Mouse (Mus musculus) heart, embryonic 12.5 days (tissue): ENCODE results near the gene Gm20521. TPM values are rescaled to one million over a fixed set of nuclear protein-coding genes. Genes with fewer than 3 reads are reported as not detected.
A peak's percentile ranks its signal among the peaks of the same experiment; 100 is the strongest.

Source experiments
- ATAC-seq: fragments of 200-750 bp; cut with Nextera tagmentation; 2 replicates; pipeline ENCODE4 v1.8.0; 2017; ENCODE audit warnings: moderate TSS enrichment, moderate library complexity; ENCODE audit not compliant: insufficient number of reproducible peaks, low FRiP score
- H3K27ac ChIP-seq: fragments of 300-500 bp; sonication (generic); 2 replicates; pipeline ENCODE4 v1.5.1; 2016; ENCODE audit warnings: mild to moderate bottlenecking, moderate library complexity; ENCODE audit not compliant: poor library complexity, severe bottlenecking
- H3K27me3 ChIP-seq: fragments of 300-500 bp; sonication (generic); replicated peaks from 2 replicates; pipeline ENCODE4 v1.6.1; 2016; ENCODE audit warnings: mild to moderate bottlenecking, moderate library complexity
- H3K36me3 ChIP-seq: fragments of 300-500 bp; sonication (generic); 2 replicates; pipeline ENCODE4 v1.6.1; 2016; ENCODE audit warnings: mild to moderate bottlenecking, moderate library complexity
- H3K4me1 ChIP-seq: fragments of 300-500 bp; sonication (generic); replicated peaks from 2 replicates; pipeline ENCODE4 v1.6.1; 2016; ENCODE audit warnings: mild to moderate bottlenecking
- H3K4me2 ChIP-seq: fragments of 300-500 bp; sonication (generic); 2 replicates; pipeline ENCODE4 v1.6.1; 2016; ENCODE audit warnings: mild to moderate bottlenecking, moderate library complexity
- H3K4me3 ChIP-seq: fragments of 300-500 bp; sonication (generic); 2 replicates; pipeline ENCODE4 v1.5.1; 2016; ENCODE audit warnings: mild to moderate bottlenecking
- H3K9ac ChIP-seq: fragments of 300-500 bp; sonication (generic); 2 replicates; pipeline ENCODE4 v1.6.1; 2016; ENCODE audit warnings: mild to moderate bottlenecking, moderate library complexity
- H3K9me3 ChIP-seq: fragments of 300-500 bp; sonication (generic); replicated peaks from 2 replicates; pipeline ENCODE4 v1.6.1; 2016; ENCODE audit warnings: mild to moderate bottlenecking, moderate library complexity
- WGBS: fragments of 180-500 bp; shearing (Covaris S2); methylation state at CpG from one replicate; pipeline ENCODE4 v1.1.7; 2016; 5-methylcytosine and 5-hydroxymethylcytosine counted together
- polyA plus RNA-seq: library from polyadenylated mRNA; unstranded; fragments of >200 nt; fragmentation: Nextera tagmentation; extraction: Ambion mirVana; gene quantifications from 2 replicates; pipeline ENCODE4 v1.2.1, GENCODE M21; 2016

Gm20521 gene
- polyA plus RNA-seq, 1 experiment from 2014 or later: not detected

DNA sequence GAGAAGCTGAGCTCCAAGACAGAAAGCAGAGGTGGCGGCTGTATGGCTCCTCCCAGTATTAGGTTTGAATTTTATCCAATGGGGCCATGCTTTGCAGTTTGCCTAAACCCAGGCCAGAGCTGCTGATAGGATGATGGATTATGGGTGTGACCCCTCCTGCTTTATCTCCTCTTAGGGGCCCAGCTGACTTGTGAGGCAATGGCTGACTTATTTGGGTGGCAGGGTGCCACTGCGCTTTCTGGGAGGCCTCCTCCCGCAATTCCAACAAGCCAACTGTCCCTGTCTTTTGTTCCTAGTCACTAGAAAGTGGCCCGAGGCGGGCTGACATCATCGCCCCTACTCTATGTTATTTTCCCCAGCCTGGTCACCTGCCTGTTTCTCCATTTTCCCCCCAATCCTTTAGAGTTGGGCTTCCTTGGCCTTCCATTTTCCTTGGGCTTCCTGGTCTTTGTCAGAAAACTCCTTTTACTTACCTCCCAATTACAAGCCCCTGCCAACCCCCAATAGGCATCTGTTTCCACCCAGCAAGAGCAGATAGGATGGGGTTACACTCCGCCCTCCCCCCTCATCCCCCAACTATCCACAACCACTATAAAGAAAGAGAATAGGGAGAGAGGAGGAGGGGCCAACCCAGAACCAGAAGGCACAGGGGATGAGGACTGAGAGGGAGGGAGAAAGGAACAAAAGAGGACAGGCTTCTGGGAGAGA is 41.6 kb downstream of the Gm20521 start:
- WGBS: 23% methylated on average over 7 of the region's 7 CpGs
- Histone ChIP-seq H3K27me3 (peaks cover 26% of the 10 kb centered on the region), H3K9me3 (peaks cover 11% of the 10 kb centered on the region), H3K4me1 (peaks cover 42% of the 10 kb centered on the region), H3K4me2 (peak overlapping the region; percentile 92), H3K27ac (peak overlapping the region; percentile 85), H3K9ac (peak overlapping the region; percentile 81), H3K36me3 (peaks cover 18% of the 10 kb centered on the region), H3K4me3 (peak overlapping the region; percentile 65)
- ATAC-seq: peak; percentile 71

DNA sequence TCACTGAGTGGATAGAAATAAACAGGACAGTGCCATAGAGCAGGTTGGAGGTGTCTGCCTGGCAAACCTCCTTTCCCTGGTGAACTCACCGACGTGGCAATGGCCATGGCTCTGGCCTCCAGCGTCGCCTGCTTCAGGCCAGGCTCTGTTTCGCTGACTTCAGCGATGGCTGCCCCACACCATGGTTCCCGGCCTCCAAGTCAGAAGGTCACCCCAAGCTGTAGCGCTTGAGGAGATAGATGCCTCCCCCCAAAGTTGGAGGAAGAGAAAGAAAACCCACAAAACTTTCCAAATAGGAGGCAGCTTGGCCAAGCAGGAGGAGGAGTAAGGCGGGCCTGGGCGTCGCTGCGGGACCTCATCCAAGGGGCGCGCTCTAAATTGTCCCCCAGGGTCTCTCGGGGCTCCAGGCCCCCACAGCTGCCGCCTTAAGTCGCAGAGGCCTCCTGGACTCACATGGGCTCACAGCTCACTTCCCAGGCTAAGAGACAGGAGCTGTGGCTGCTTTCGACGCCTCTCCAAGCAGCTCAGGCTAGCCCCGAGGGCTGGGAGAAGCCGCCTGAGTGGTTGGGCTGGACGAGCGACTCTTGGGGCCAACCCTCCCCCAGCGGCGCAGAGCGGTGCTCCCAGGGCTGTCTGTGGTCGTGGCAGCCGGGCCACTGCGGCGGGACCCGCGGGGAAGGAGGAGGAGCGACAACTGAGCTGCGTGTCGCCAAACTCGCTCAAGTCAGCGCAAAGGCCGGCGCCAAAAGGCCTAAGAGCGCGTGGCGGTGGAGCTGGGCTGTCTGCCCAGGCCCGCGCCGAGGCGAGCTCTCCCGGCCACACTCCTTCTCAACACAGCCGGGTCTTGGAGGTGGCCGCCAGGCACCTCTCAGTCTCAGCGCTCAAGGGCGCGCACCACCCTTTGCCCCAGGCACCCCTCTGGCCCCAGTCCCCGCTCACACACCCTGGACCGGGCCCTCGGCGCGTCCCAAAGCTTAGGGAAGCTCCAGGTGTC is 42.4 kb downstream of the Gm20521 start, which contains the start of gene Efs:
Gene Efs (minus strand): TSS at position 778 of the 994 bp plus-strand sequence.
- Histone ChIP-seq H3K4me2 (peak within 1 kb of the TSS; percentile 92), H3K4me1 (peaks cover 45% of the 10 kb centered on the region), H3K9ac (peak within 1 kb of the TSS; percentile 81), H3K27ac (peak within 1 kb of the TSS; percentile 85), H3K27me3 (peaks cover 26% of the 10 kb centered on the region), H3K9me3 (peaks cover 10% of the 10 kb centered on the region), H3K36me3 (peaks cover 10% of the 10 kb centered on the region), H3K4me3 (peak within 1 kb of the TSS; percentile 65)
- WGBS: 4% methylated on average over 50 of the region's 57 CpGs
- peak; percentile 57 for ATAC-seq

DNA sequence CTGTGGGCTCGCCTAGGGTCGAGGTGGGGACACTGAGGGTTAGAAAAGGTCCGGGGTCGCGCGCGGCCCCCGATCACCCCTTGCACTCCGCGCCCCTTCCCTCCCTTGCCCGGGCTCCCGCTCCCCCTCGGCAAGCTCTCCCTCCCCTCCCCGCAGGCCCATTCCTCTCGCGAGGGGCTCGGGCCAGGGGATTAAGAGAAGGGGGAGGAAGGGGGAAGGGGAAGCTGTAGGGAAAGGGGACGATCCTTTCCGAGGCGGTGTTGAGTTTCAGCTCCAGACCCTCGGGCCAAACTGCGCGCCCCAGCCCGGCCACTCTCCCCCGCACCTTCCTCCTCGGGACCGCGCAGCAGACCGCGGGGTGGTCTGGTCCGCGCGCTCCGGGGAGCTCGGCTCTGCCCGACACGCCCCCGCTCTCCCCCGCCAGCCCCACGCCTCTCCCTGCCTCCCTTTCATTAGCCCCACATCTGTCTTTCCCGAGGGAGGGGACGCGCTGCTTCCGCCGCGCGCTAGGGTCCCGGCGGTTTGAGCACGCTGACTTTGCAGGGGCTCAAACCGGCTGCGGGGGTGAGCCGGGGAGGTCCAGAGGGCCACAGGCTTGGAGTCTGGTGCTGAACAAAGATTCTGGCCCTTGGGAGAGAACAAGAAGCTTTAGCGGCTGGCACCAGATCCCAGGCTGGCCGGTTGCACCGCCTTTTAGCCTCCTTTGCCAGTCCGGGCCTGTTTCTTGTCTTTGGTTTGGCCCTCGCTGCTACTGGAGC is 43.3 kb downstream of the Gm20521 start:
- Histone ChIP-seq H3K27me3 (peaks cover 26% of the 10 kb centered on the region), H3K9ac (peak overlapping the region; percentile 81), H3K4me2 (peak overlapping the region; percentile 92), H3K36me3 (peaks cover under 1% of the 10 kb centered on the region; the same call in 1 of the 2 replicates), H3K9me3 (peaks cover 1% of the 10 kb centered on the region; the same call in 1 of the 2 replicates), H3K27ac (peak overlapping the region; percentile 85), H3K4me3 (peak overlapping the region; percentile 65), H3K4me1 (peaks cover 45% of the 10 kb centered on the region)
- 1% methylated on average over 46 of the region's 58 CpGs for WGBS
- ATAC-seq: peak; percentile 54

DNA sequence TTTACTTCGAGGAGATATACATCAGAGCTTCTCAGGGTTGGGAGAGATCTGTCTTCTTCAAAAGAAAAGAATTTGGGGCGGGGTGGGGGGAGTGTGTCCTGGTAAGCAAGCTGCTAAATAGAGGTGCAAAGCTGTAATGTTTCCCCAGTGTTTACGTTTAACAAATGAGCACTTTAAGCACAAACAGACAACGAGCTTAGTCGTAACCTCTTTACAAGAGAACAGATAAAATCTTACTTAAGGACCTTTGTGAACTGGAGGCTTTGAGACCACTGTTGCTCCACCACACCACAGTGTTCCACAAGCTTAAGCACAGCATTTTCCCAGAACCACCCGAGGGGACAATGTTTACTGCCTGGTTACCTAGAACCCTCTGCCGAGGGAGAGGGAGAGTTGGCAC is 44.1 kb downstream of the Gm20521 start:
- H3K9ac ChIP-seq: peak overlapping the region; percentile 81

DNA sequence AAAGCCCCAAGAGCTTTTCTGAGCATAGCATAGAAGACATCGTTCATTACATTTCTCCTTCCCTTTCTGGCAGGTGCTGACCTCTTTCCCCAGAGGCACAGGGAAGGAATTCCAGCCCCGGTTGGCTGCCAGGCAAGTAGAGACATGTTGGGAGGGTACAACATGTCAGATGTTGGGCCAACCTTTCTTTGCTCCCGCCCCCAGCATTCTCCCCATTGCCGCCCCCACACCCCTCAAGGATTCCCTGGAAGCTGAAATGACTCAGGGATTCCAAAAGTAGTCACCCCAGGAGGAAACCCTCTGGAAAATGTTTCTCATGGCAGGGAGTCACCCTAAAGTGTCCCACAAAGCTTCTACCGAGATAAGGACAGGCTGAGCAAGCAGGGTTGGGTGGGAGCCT is 46.6 kb downstream of the Gm20521 start:
- Histone ChIP-seq H3K27ac (no peak overlapping the region), H3K4me3 (no peak overlapping the region), H3K9ac (no peak overlapping the region), H3K4me1 (peaks cover 36% of the 10 kb centered on the region), H3K27me3 (peaks cover 26% of the 10 kb centered on the region), H3K4me2 (no peak overlapping the region), H3K36me3 (no peaks in the 10 kb centered on the region), H3K9me3 (no peaks in the 10 kb centered on the region)
- 53% methylated on average over 5 of the region's 5 CpGs for WGBS
- ATAC-seq: no peak

More for the DNA sequence above, 44.1 kb downstream of the Gm20521 start:
- Histone ChIP-seq H3K27ac (peak overlapping the region; percentile 85; the same call in 1 of the 2 replicates), H3K4me2 (peak overlapping the region; percentile 92), H3K4me3 (peak overlapping the region; percentile 65; the same call in 1 of the 2 replicates), H3K9me3 (no peaks in the 10 kb centered on the region), H3K27me3 (peaks cover 26% of the 10 kb centered on the region), H3K4me1 (peaks cover 45% of the 10 kb centered on the region), H3K36me3 (no peaks in the 10 kb centered on the region)
- WGBS: 25% methylated on average over 7 of the region's 7 CpGs
- ATAC-seq: no peak

DNA sequence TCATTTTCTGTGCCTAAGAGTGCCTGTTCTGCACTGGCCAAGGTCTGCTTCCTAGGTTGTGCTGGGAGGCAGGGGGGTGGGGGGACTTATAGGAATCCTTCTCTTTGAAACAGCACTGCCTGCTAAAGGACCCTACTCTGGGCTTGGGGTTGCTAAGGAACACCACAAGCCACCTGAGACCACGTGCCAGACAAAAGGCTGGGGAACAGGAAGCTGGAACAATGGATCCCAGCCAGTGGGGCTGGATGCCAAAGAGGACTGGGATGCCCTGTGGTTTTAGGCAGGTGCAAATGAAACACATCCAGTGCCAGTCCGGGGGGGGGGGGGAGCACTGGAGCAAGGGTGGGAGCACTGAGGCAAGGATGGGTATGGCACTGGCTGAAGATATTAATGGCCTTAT is 47.2 kb downstream of the Gm20521 start:
- H3K36me3 ChIP-seq: no peaks in the 10 kb centered on the region
- no peak overlapping the region for H3K27ac ChIP-seq
- no peak overlapping the region for H3K9ac ChIP-seq
- H3K4me3 ChIP-seq: no peak overlapping the region
- H3K4me2 ChIP-seq: no peak overlapping the region
- H3K27me3 ChIP-seq: peaks cover 32% of the 10 kb centered on the region
- peaks cover 30% of the 10 kb centered on the region for H3K4me1 ChIP-seq
- H3K9me3 ChIP-seq: no peaks in the 10 kb centered on the region
- no peak for ATAC-seq
- WGBS: 25% methylated on average over 2 of the region's 2 CpGs

DNA sequence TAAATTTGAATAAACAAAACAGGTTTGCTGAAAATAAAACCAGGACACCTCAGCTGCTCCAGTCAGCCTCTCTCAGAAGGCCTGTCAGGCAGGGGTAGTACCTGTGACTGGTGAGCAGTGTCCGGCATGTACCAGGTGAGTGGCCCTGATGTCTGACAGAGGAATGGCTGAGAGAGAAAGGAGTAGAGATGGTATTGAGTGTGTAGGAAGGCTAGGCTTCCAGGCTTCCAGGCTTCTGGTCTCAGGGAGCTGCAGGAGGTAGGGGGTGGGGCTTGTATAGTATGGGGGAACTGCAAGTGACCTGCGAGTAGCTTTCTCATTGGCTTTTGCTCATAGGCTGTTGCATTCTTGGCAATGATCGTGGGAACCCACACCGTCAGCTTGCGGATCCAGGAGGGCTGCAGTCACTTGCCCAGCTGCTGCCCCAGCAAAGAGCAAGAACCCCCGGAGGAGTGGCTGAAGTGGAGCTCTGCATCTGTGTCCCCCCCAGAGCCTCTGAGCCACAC is 49.5 kb downstream of the Gm20521 start, which contains the start of gene Il25:
Gene Il25 (plus strand): TSS at position 51 of the 506 bp plus-strand sequence.
- no peaks in the 10 kb centered on the region for H3K36me3 ChIP-seq
- H3K27me3 ChIP-seq: peaks cover 23% of the 10 kb centered on the region
- peak within 1 kb of the TSS; percentile 40; the same call in 1 of the 2 replicates for H3K9ac ChIP-seq
- no peak within 1 kb of the TSS for H3K4me2 ChIP-seq
- peaks cover 20% of the 10 kb centered on the region for H3K4me1 ChIP-seq
- no peak within 1 kb of the TSS for H3K4me3 ChIP-seq
- ATAC-seq: no peak
- H3K9me3 ChIP-seq: no peaks in the 10 kb centered on the region
- no peak within 1 kb of the TSS for H3K27ac ChIP-seq
- 39% methylated on average over 6 of the region's 6 CpGs for WGBS

DNA sequence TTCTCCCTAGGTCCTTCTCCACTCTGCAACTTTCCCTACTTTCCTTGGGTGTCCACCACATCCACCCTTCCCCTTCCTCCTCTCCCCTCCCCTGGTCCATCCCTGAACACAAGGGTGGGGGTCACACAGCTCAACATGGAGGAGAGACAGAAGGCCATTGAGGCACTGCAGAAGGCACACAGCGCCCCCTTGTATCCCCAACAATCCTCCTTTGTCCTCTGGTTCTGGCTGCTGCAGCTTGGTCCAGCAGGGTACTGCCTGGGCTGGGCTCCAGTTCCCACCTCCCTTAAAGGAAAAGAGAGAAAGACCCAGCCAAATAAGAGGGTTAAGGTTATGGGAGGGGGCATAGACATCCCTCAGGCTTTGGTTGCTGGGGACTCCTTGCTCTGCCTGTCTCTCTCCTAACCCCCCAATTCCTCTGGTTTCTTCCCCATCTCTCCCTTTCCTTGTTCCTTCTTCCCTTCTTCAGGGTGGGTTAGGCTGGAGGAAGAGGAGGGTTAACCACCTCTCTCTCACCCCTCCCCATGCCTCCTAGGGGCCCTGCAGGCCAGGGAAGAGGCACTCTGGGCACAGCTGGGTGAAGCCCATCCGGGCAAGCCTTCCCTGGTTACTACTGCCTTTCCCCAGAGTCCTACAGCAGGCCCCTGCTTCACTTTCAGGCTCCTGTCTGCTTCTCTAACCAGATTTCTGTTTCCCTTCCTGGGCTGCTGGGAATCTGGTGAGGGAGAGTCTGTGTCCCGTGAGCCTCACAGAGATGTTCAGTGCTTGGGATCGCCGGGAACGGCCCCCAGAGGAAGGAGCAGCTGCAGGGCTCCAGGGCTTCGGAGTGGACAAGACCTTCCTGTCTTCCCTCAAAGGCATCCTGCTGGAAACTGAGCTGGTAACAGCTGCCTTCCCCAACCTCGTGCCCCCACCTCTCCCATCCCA is 52.9 kb downstream of the Gm20521 start, which contains the start of gene Cmtm5:
Gene Cmtm5 (plus strand): TSS at position 358 of the 927 bp plus-strand sequence.
- no peak within 1 kb of the TSS for H3K4me2 ChIP-seq
- no peak within 1 kb of the TSS for H3K4me3 ChIP-seq
- 0 out of 2 replicates have a peak within 1 kb of the TSS, but pooled peaks have one; percentile 5 for H3K27ac ChIP-seq
- peaks cover 10% of the 10 kb centered on the region; the same call in 1 of the 2 replicates for H3K27me3 ChIP-seq
- no peaks in the 10 kb centered on the region for H3K9me3 ChIP-seq
- peaks cover 5% of the 10 kb centered on the region for H3K36me3 ChIP-seq
- H3K9ac ChIP-seq: peak within 1 kb of the TSS; percentile 21; the same call in 1 of the 2 replicates
- ATAC-seq: no peak
- WGBS: 21% methylated on average over 8 of the region's 8 CpGs
- H3K4me1 ChIP-seq: peaks cover 14% of the 10 kb centered on the region

DNA sequence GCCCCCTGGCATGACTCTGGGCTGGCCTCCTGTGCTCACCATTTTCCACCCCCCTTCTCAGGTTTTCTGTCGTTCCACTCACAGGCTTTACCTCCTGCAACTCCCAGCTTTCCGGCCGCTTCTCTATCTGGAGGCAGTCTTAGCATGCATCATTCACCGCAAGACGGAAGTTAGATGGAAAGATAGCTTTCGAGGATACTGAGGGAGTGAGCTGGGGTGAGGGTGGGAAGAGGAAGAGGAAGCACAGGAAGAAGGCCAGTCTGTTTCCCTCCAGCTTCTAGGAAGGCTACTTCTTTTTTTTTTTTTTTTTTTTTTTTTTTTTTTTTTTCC is 53.6 kb downstream of the Gm20521 start:
- H3K4me3 ChIP-seq: no peak overlapping the region
- H3K36me3 ChIP-seq: peaks cover 11% of the 10 kb centered on the region
- H3K27ac ChIP-seq: 0 out of 2 replicates have a peak overlapping the region, but pooled peaks have one; percentile 5
- peaks cover 10% of the 10 kb centered on the region; the same call in 1 of the 2 replicates for H3K27me3 ChIP-seq
- H3K4me2 ChIP-seq: no peak overlapping the region
- ATAC-seq: no peak
- H3K9ac ChIP-seq: peak overlapping the region; percentile 21; the same call in 1 of the 2 replicates
- no peaks in the 10 kb centered on the region for H3K9me3 ChIP-seq
- WGBS: 30% methylated on average over 6 of the region's 6 CpGs
- H3K4me1 ChIP-seq: peaks cover 18% of the 10 kb centered on the region
